Mouse (Mus musculus) left cerebral cortex, postnatal 25 days (tissue): ENCODE results near the gene Olfr734. TPM values are rescaled to one million over a fixed set of nuclear protein-coding genes. Genes with fewer than 3 reads are reported as not detected.

Source experiments
- DNase-seq, 2 experiments: peaks; one replicate each; pipeline ENCODE4 v3.0.0; 2022; ENCODE audit warnings: low spot score in 2 of 2, mixed read lengths in 1 of 2
- intact Hi-C: fragments of 180-260 bp; cut with DNase I; formaldehyde crosslinking; loops from one replicate; pipeline ENCODE4 v1.15.1; 2025
- total RNA-seq, 2 experiments: library from RNA; stranded (reverse); gene quantifications; 2 replicates each; pipeline ENCODE4 v1.2.3; 2021

Olfr734 gene
- total RNA-seq = not detected

DNA sequence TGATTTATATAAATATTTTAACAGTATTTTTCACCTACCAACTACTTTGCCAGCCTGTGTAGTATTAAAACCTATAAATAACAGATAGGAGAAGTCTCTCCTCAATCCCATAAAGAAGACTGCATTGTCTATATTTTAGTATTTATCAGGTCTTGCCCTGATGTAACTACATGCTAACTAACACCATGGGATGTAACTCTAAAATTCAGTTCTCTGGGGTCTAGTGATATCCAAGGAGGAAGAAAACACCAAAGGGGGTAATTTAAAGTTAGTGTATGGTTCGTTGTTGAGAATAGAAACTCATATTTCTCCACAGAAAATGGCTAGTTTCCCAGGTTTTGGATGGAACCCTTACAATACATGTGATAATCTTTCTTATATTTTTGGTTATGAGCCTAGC is at the start of gene Olfr734:
TSS of gene Olfr734 (minus strand) at position 101 of the 400 bp plus-strand sequence.
- DNase-seq = no peak
- intact Hi-C loops = no loop called here

DNA sequence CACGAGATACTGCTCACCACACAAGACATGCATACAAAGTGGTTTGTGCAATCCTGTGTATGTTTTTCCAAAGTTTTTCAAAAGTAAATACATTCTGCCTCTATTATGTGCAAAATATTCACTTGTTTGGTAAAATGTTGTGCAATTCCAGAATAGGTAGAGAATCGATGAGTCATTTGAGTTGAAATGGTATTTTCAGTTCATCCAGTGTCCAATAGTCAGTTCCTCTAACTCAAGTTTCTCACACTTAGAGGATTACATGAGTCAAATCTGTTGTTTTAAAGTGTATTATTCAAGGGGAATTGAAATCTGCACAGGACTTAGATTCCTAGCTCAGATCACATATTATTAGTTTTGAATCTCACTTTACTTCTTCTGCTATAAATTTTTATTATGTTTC is 37.0 kb upstream of the Olfr734 start:
- no peak for DNase-seq
- intact Hi-C loops = no loop called here

DNA sequence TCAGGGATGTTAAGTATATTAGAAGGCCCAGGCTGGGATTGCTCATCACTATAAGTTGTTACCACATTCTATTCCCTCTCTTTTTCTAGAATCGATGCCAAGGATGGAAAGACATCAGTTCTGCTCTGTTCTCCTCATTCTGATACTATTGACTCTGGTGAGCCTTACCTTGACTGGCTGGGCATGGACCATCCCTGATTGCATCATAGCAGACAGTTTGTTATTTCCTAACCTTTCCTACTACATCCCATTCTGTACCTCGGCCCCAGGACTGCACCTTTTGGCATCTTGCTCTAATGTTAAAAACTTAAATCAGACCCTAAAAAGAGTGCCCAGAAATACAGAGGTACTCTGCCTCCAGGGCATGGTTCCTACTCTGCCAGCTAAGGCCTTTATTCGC is 33.9 kb upstream of the Olfr734 start:
- DNase-seq = no peak
- intact Hi-C loops = no loop called here

DNA sequence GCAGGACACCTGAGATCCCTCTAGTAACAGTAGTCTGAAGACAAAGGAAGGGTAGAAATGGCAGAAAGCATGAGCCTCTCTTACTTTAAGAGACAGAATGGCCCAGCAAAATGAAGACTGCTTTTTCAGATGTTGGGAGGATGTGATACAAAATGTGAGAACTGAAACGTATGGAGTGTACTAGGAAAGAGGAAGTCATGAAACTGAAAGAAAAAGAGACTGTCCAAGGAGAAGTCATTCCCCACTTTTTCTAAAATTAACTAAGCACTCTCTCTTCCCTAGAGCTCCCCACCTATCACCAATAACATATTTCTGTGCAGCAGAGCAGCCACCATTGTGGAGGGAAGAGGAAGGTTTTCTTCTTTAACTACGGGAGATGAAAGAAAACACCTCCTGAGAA is 31.0 kb upstream of the Olfr734 start, which contains the start of gene Tlr11:
TSS of gene Tlr11 (plus strand) at position 322 of the 400 bp plus-strand sequence.
- intact Hi-C loops = no loop called here
- no peak for DNase-seq

DNA sequence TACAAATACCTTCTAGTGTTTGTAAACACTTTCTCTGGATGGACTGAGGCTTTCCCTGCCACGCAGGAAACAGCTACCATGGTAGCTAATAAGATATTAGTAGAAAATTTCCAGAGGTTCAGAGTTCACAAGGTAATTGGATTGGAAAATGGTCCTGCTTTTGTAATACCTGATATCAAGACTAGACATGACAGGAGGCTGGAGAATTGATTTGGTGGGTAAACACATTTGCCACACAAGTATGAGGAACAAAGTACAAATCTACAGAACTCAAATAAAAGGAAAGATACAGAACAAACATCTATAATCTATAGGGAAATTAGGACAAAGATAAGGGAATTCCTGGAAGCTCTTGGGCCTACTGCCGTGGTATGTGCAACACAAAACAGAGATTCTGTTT is 30.2 kb upstream of the Olfr734 start:
- no peak for DNase-seq
- intact Hi-C loops = no loop called here

DNA sequence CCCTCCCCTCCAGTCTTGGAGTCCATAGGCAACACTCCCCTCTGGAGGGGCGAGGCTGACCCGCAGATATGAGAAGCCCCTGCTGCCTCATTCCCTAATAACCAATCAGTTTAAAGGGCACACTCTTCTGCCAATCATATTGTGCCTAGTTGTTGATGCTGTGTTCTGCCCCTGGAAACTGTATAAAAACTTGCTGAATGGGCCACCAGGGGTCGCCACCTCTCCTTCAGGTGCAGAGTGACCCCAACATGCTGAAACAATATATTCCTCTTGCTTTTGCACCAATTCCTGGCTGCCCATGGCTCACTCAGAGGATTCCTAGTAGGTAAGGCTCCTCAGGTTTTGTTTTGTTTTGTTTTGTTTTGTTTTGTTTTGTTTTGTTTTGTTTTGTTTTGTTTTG is 25.9 kb upstream of the Olfr734 start:
- DNase-seq = no peak
- intact Hi-C loops = no loop called here

DNA sequence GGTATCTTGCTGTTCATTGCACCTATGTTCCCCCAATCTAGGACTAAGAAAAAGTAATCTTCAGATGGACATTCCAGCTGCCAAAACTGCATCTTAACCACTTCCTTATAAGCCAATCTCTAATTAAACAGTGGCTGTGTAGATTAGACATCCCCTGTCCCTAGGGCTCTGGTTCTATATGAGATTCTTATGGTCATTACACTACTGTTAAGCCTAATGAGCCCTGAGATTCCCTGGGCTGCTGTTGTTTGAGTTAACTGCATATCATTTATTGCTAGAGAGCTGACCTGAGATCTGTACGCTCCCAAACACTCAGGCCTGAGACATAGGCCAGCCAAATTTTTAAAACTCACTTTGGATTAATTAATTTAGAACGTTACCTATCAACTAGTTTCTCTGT is 22.2 kb upstream of the Olfr734 start, which contains the start of gene Olfr735:
TSS of gene Olfr735 (minus strand) at position 77 of the 400 bp plus-strand sequence.
- intact Hi-C loops = no loop called here
- no peak for DNase-seq

DNA sequence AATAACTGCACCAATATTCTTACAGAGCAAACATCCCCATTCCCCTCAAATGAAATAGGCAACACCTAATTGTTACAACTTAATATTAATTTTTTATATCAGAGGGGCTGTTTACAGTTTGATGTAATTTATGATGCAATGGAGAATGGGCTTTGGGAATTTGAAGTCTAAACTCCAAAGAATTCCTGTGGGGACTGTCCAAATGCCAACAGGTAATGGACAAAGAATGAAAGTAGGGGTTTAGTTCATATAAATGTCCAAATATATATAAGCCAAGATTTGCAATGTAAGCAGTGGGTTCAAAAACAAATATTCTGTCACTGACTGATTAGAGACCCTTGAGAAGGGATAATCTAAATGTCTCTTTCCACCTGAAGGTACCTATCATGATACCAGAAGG is 25.1 kb downstream of the Olfr734 start, which contains the start of gene Olfr733:
TSS of gene Olfr733 (minus strand) at position 101 of the 400 bp plus-strand sequence.
- intact Hi-C loops = no loop called here
- no peak for DNase-seq

DNA sequence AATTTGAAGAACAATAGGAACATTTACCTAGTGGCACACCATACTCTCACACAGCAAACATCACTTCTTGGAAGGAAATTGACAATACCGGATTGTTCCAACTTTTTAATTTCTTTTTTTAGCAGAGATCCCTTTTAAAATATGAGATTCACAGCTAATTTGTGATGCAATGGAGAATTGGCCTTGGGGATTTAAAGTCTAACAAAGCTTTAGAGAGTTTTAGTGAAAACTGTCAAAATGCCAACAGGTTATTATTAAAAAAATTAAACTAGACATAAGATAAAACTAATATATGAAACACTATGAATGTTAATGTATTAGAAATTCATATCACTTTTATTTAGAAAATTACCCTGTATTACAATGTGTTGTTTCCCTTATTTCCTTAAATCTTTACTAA is 42.5 kb downstream of the Olfr734 start, which contains the start of gene Olfr732:
TSS of gene Olfr732 (minus strand) at position 101 of the 400 bp plus-strand sequence.
- no peak for DNase-seq
- intact Hi-C loops = no loop called here

Other genes with a start within 250 kb of the Olfr734 start
- not detected for gene Olfr726, start 235.8 kb downstream of the Olfr734 start, total RNA-seq
- gene Olfr727, start 203.6 kb downstream of the Olfr734 start, total RNA-seq = not detected
- not detected for gene Olfr728, start 184.1 kb downstream of the Olfr734 start, total RNA-seq
- not detected for gene Olfr729, start 173.9 kb downstream of the Olfr734 start, total RNA-seq
- not detected for gene Olfr730, start 138.6 kb downstream of the Olfr734 start, total RNA-seq
- gene Olfr731, start 84.9 kb downstream of the Olfr734 start, total RNA-seq = not detected
- not detected for gene Olfr732, start 42.6 kb downstream of the Olfr734 start, total RNA-seq
- not detected for gene Olfr733, start 25.2 kb downstream of the Olfr734 start, total RNA-seq
- gene Olfr735, start 22.1 kb upstream of the Olfr734 start, total RNA-seq = not detected
- gene Tlr11, start 31.2 kb upstream of the Olfr734 start, total RNA-seq = not detected
- gene Olfr736, start 54.4 kb upstream of the Olfr734 start, total RNA-seq = not detected
- gene Olfr738, start 80.8 kb upstream of the Olfr734 start, total RNA-seq = not detected
- gene Olfr739, start 91.9 kb upstream of the Olfr734 start, total RNA-seq = not detected
- gene Olfr740, start 118.8 kb upstream of the Olfr734 start, total RNA-seq = not detected
- not detected for gene Olfr741, start 146.0 kb upstream of the Olfr734 start, total RNA-seq
- not detected for gene Olfr742, start 176.8 kb upstream of the Olfr734 start, total RNA-seq
- not detected for gene Olfr743, start 195.1 kb upstream of the Olfr734 start, total RNA-seq